Mouse (Mus musculus) intestine, postnatal 0 days (tissue): ENCODE data around the gene Sec24a. TPM values are rescaled to one million over a fixed set of nuclear protein-coding genes. Genes with fewer than 3 reads are reported as not detected.
A peak's percentile ranks its signal among the peaks of the same experiment; 100 is the strongest.

Source experiments
- ATAC-seq: fragments of 200-750 bp; cut with Nextera tagmentation; 2 replicates; pipeline ENCODE4 v1.8.0; 2017; ENCODE audit warnings: mild to moderate bottlenecking, moderate TSS enrichment, moderate library complexity
- H3K27ac ChIP-seq: fragments of 300-500 bp; sonication (generic); 2 replicates; pipeline ENCODE4 v1.5.1; 2014; ENCODE audit warnings: mild to moderate bottlenecking, low read depth, low read length, moderate library complexity
- H3K27me3 ChIP-seq: fragments of 300-500 bp; sonication (generic); replicated peaks from 2 replicates; pipeline ENCODE4 v1.6.1; 2014; ENCODE audit warnings: low read length, mixed read lengths; ENCODE audit not compliant: control insufficient read depth, insufficient read depth
- H3K36me3 ChIP-seq: fragments of 300-500 bp; sonication (generic); 2 replicates; pipeline ENCODE4 v1.6.1; 2014; ENCODE audit warnings: mild to moderate bottlenecking, moderate library complexity; ENCODE audit not compliant: control insufficient read depth, insufficient read depth
- H3K4me1 ChIP-seq: fragments of 300-500 bp; sonication (generic); replicated peaks from 2 replicates; pipeline ENCODE4 v1.6.1; 2014; ENCODE audit warnings: antibody characterized with exemption, low read length, mixed read lengths; ENCODE audit not compliant: control insufficient read depth, insufficient read depth
- H3K4me2 ChIP-seq: fragments of 300-500 bp; sonication (generic); replicated peaks from 2 replicates; pipeline ENCODE4 v1.6.1; 2014; ENCODE audit warnings: low read depth, mild to moderate bottlenecking, moderate library complexity
- H3K4me3 ChIP-seq: fragments of 300-500 bp; sonication (generic); 2 replicates; pipeline ENCODE4 v1.5.1; 2014; ENCODE audit warnings: low read depth, low read length
- H3K9ac ChIP-seq: fragments of 300-500 bp; sonication (generic); 2 replicates; pipeline ENCODE4 v1.6.1; 2014; ENCODE audit warnings: mild to moderate bottlenecking, low read depth, low read length
- H3K9me3 ChIP-seq: fragments of 300-500 bp; sonication (generic); 2 replicates; pipeline ENCODE4 v1.6.1; 2016; ENCODE audit warnings: mixed run types; ENCODE audit not compliant: control insufficient read depth
- CTCF ChIP-seq: sonication (generic); IDR thresholded peaks from 2 replicates; pipeline ENCODE4 v1.5.1; 2016; ENCODE audit warnings: low read depth, mild to moderate bottlenecking, control low read depth, antibody characterized with exemption, moderate library complexity
- WGBS: fragments of 180-500 bp; shearing (Covaris S2); extraction: QIAGEN DNeasy Blood & Tissue Kit; methylation state at CpG from one replicate; pipeline ENCODE4 v1.1.7; 2014; 5-methylcytosine and 5-hydroxymethylcytosine counted together
- polyA plus RNA-seq: library from polyadenylated mRNA; unstranded; fragments of >200 nt; fragmentation: Nextera tagmentation; extraction: Ambion mirVana; gene quantifications from 2 replicates; pipeline ENCODE4 v1.2.1, GENCODE M21; 2015

Gene Sec24a
- polyA plus RNA-seq, result 47.1 and 49.1 TPM in 2 replicates

DNA sequence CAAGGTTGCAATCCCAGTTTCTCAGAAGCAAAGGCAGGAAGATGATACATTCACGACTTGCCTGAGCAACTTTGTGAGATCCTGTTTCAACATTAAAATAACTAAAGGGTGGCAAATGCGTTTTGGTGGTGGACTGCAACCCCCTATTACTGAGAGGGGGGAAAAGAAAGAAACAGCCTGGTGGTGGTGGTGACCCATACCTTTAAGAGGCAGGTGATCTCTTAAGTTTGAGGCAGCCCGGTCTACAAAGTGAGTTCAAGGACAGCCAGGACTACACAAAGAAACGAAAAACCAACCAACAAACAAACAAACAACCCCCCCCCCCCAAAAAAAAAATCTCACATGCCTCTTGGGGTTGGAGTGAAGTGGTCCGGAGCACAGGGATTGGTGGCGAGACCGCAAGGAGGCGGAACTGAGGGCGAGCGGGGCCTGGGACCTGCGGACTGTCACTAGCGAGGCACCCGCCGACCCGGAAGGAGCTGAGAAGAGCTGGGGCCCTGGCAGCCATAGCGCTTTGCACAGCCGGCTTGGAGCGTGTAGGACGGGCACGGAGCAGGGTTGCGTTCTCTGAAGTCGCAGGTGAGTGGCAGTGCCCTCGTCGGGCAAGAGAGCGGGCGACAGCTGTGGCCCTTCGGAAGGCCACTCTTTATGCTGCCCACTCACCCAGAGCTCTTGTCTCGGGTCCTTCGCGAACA lies at the start of gene Sec24a, which contains the start of gene Sar1b:
Gene Sec24a (minus strand): TSS at position 422 of the 695 bp plus-strand sequence.
Gene Sar1b (plus strand): TSS at position 475 of the 695 bp plus-strand sequence.
- TF ChIP-seq CTCF, result peak; percentile 56
- Histone ChIP-seq H3K4me2 (peak within 1 kb of the TSS; percentile 83), H3K36me3 (no peaks in the 10 kb centered on the region), H3K27ac (peak within 1 kb of the TSS; percentile 82), H3K9ac (peak within 1 kb of the TSS; percentile 94), H3K4me1 (no peaks in the 10 kb centered on the region), H3K9me3 (no peaks in the 10 kb centered on the region), H3K27me3 (no peaks in the 10 kb centered on the region), H3K4me3 (peak within 1 kb of the TSS; percentile 93)
- peak; percentile 46 for ATAC-seq
- under 1% methylated on average over 30 of the region's 30 CpGs for WGBS

DNA sequence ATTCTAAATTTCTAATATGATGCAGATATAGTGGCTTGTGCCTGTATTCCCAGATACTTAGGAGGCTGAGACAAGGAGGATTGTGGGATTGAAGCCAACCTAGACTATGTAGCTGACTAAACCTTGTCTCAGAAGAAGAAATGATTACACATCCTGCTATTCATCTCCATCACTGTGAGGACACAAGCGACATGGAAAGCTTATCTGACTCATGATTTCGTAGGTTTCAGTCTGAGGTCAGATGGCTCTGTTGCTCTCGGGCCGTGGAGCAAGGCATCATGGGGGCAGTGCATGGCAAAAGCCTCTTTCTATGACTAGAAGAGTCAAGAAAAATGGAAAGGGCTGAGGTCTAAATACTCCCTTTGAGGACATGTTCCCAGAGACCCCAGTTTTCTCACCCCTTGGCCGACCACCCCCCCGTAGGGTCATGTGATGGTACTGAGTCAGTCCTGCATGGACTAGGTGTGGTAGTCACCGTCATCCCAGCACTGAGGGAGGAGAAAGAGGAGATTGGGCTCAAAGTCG lies 48.6 kb upstream of the Sec24a start:
- no peak overlapping the region for H3K9ac ChIP-seq
- H3K9me3 ChIP-seq, result no peaks in the 10 kb centered on the region
- ATAC-seq, result no peak
- no peak overlapping the region for H3K4me2 ChIP-seq
- H3K4me3 ChIP-seq, result no peak overlapping the region
- no peak for TF ChIP-seq CTCF
- peaks cover 18% of the 10 kb centered on the region for H3K36me3 ChIP-seq
- H3K4me1 ChIP-seq, result no peaks in the 10 kb centered on the region
- WGBS, result 90% methylated on average over 8 of the region's 8 CpGs
- no peak overlapping the region for H3K27ac ChIP-seq
- H3K27me3 ChIP-seq, result no peaks in the 10 kb centered on the region

DNA sequence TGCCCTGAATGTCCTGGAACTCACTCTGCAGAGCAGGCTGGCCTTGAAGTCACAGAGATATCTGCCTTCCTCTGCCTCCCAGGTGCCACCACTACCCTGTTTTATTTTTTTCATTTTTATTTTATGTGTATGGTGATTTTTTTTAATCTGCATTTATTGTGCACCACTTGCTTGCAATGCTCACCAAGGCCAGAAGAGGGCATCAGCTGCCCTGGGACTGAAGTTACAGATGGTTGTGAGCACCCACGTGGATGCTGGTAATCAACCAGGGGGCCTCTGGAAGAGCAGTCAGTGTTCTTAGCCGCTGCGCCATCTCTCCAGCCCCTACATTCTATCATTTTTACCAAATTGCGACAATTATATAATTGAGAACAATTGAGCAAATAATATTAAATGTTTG lies 47.8 kb upstream of the Sec24a start:
- H3K9me3 ChIP-seq, result no peaks in the 10 kb centered on the region
- no peak overlapping the region for H3K9ac ChIP-seq
- no peaks in the 10 kb centered on the region for H3K27me3 ChIP-seq
- no peak overlapping the region for H3K4me3 ChIP-seq
- TF ChIP-seq CTCF, result peak; percentile 47
- no peaks in the 10 kb centered on the region for H3K4me1 ChIP-seq
- H3K36me3 ChIP-seq, result peaks cover 10% of the 10 kb centered on the region; the same call in 1 of the 2 replicates
- no peak for ATAC-seq
- H3K27ac ChIP-seq, result no peak overlapping the region
- WGBS, result 87% methylated on average over 4 of the region's 4 CpGs
- no peak overlapping the region for H3K4me2 ChIP-seq

GRCm38 (mm10) chr11:51809632-51810224 lies 46.3 kb upstream of the Sec24a start:
- Histone ChIP-seq H3K36me3 (peaks cover 5% of the 10 kb centered on the region; the same call in 1 of the 2 replicates), H3K4me2 (no peak overlapping the region), H3K9ac (no peak overlapping the region), H3K4me1 (no peaks in the 10 kb centered on the region; the same call in 1 of the 2 replicates), H3K4me3 (no peak overlapping the region), H3K9me3 (no peaks in the 10 kb centered on the region), H3K27ac (no peak overlapping the region), H3K27me3 (no peaks in the 10 kb centered on the region)
- 62% methylated on average over 6 of the region's 6 CpGs for WGBS
- ATAC-seq, result no peak
- peak; percentile 53 for TF ChIP-seq CTCF

- Histone ChIP-seq H3K4me3 (no peak overlapping the region), H3K9me3 (no peaks in the 10 kb centered on the region), H3K4me2 (no peak overlapping the region), H3K36me3 (no peaks in the 10 kb centered on the region), H3K27me3 (no peaks in the 10 kb centered on the region), H3K4me1 (no peaks in the 10 kb centered on the region; the same call in 1 of the 2 replicates), H3K27ac (no peak overlapping the region), H3K9ac (no peak overlapping the region; the same call in 1 of the 2 replicates)
- peak; percentile 29; the same call in 1 of the 2 replicates for TF ChIP-seq CTCF
- WGBS, result 38% methylated on average over 13 of the region's 13 CpGs
- ATAC-seq, result no peak
Observed at GRCm38 (mm10) chr11:51807108-51807879, 43.9 kb upstream of the Sec24a start.
